Mouse (Mus musculus) testis, postnatal 14 days (tissue): Measurements from ENCODE around the gene Rbfox3.

Experiments
- DNase-seq: peaks from one replicate; pipeline ENCODE4 v3.0.0; 2021; ENCODE audit warnings: low spot score

The Rbfox3 gene

GRCm38 (mm10) chr11:118551705-118552104, 359.7 kb downstream of the Rbfox3 start:
- no peak for DNase-seq

GRCm38 (mm10) chr11:118550773-118551520, 360.4 kb downstream of the Rbfox3 start:
- no peak for DNase-seq

- DNase-seq = no peak
Observed at GRCm38 (mm10) chr11:118548242-118548641, 363.2 kb downstream of the Rbfox3 start.

- DNase-seq = no peak
Observed at GRCm38 (mm10) chr11:118546269-118546668, 365.1 kb downstream of the Rbfox3 start.

GRCm38 (mm10) chr11:118545690-118546089, 365.7 kb downstream of the Rbfox3 start:
- no peak for DNase-seq

GRCm38 (mm10) chr11:118544564-118544963, 366.8 kb downstream of the Rbfox3 start:
- no peak for DNase-seq

- no peak for DNase-seq
Observed at GRCm38 (mm10) chr11:118542906-118543305, 368.5 kb downstream of the Rbfox3 start.

GRCm38 (mm10) chr11:118540411-118541026, 370.9 kb downstream of the Rbfox3 start:
- DNase-seq = no peak

GRCm38 (mm10) chr11:118538008-118538407, 373.4 kb downstream of the Rbfox3 start:
- no peak for DNase-seq

- no peak for DNase-seq
Observed at GRCm38 (mm10) chr11:118534382-118535092, 376.9 kb downstream of the Rbfox3 start.

GRCm38 (mm10) chr11:118530313-118530712, 381.1 kb downstream of the Rbfox3 start:
- DNase-seq = no peak

- DNase-seq = no peak
Observed at GRCm38 (mm10) chr11:118528761-118529160, 382.6 kb downstream of the Rbfox3 start.

- DNase-seq = no peak
Observed at GRCm38 (mm10) chr11:118525059-118525458, 386.3 kb downstream of the Rbfox3 start.

- DNase-seq = no peak
Observed at GRCm38 (mm10) chr11:118523496-118524145, 387.8 kb downstream of the Rbfox3 start.

GRCm38 (mm10) chr11:118520932-118521331, 390.5 kb downstream of the Rbfox3 start:
- DNase-seq = no peak

GRCm38 (mm10) chr11:118520251-118520650, 391.1 kb downstream of the Rbfox3 start:
- DNase-seq = no peak

GRCm38 (mm10) chr11:118518743-118519142, 392.7 kb downstream of the Rbfox3 start:
- DNase-seq = no peak

- DNase-seq = no peak
Observed at GRCm38 (mm10) chr11:118517924-118518323, 393.5 kb downstream of the Rbfox3 start.

GRCm38 (mm10) chr11:118512257-118512910, 399.0 kb downstream of the Rbfox3 start:
- no peak for DNase-seq

GRCm38 (mm10) chr11:118511851-118512250, 399.5 kb downstream of the Rbfox3 start:
- DNase-seq = no peak

- DNase-seq = no peak
Observed at GRCm38 (mm10) chr11:118508341-118508740, 403.1 kb downstream of the Rbfox3 start.

GRCm38 (mm10) chr11:118507904-118508303, 403.5 kb downstream of the Rbfox3 start:
- DNase-seq = peak; percentile 34
